Mouse (Mus musculus) midbrain, embryonic 14.5 days (tissue): ENCODE measurements at regions not wholly inside any gene's neighbourhood (a gene's known extent, or its start where the extent isn't known, plus 50 kb on each side); places are given as distances from the start of the nearest gene placed in this dataset.
"Not testable (repeated sequence)": the region's sequence is repeated elsewhere in the genome, so short reads cannot be mapped to it uniquely, and the experiment has no call there.

Experiments
- ATAC-seq: fragments of 200-750 bp; cut with Nextera tagmentation; 2 replicates; pipeline ENCODE4 v1.8.0; 2017; ENCODE audit warnings: moderate number of reproducible peaks, moderate library complexity; ENCODE audit not compliant: low FRiP score, low TSS enrichment
- DNase-seq: peaks from one replicate; pipeline ENCODE4 v3.0.0-alpha.2; 2015
- H3K27ac ChIP-seq: fragments of 300-500 bp; sonication (generic); replicated peaks from 2 replicates; pipeline ENCODE4 v1.5.1; 2014; ENCODE audit warnings: mild to moderate bottlenecking, low read depth, low read length, moderate library complexity
- H3K27me3 ChIP-seq: fragments of 300-500 bp; sonication (generic); 2 replicates; pipeline ENCODE4 v1.6.1; 2014; ENCODE audit warnings: low read length, control low read depth, mixed read lengths; ENCODE audit not compliant: control insufficient read depth, insufficient read depth
- H3K36me3 ChIP-seq: fragments of 300-500 bp; sonication (generic); 2 replicates; pipeline ENCODE4 v1.6.1; 2014; ENCODE audit warnings: low read length, control low read depth; ENCODE audit not compliant: control insufficient read depth, insufficient read depth
- H3K4me1 ChIP-seq: fragments of 300-500 bp; sonication (generic); 2 replicates; pipeline ENCODE4 v1.6.1; 2014; ENCODE audit warnings: mild to moderate bottlenecking, antibody characterized with exemption, low read length, control low read depth; ENCODE audit not compliant: control insufficient read depth, insufficient read depth
- H3K4me2 ChIP-seq: fragments of 300-500 bp; sonication (generic); 2 replicates; pipeline ENCODE4 v1.6.1; 2014; ENCODE audit warnings: mild to moderate bottlenecking, low read length, moderate library complexity
- H3K4me3 ChIP-seq: fragments of 300-500 bp; sonication (generic); replicated peaks from 2 replicates; pipeline ENCODE4 v1.5.1; 2014; ENCODE audit warnings: low read depth, low read length
- H3K9ac ChIP-seq: fragments of 300-500 bp; sonication (generic); replicated peaks from 2 replicates; pipeline ENCODE4 v1.6.1; 2014; ENCODE audit warnings: mild to moderate bottlenecking, low read length, moderate library complexity
- H3K9me3 ChIP-seq: fragments of 300-500 bp; sonication (generic); 2 replicates; pipeline ENCODE4 v1.6.1; 2016; ENCODE audit warnings: low read length, control low read depth, mixed read lengths; ENCODE audit not compliant: control insufficient read depth
- WGBS: fragments of 180-500 bp; shearing (Covaris S2); extraction: QIAGEN DNeasy Blood & Tissue Kit; methylation state at CpG from one replicate; pipeline ENCODE4 v1.1.7; 2014; 5-methylcytosine and 5-hydroxymethylcytosine counted together

DNA sequence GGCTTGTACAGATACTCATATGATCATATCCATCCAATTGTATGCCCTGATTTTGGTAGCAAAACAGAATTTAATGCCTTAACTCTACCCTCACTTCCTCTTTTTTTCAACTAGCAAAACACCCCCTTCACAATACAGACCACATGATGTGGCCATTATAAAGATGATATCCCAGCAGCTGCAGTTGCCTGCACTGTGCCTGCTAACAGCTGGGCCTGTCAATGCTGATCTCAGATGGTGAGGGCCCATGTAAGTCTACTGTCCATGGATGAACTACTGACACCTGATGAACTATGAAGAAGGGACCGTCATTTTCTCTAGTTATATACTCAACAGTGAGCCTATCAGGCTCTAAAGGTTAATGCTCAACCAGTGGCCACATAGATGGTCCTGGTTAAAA, 191.8 kb upstream of the Fmr1 start:
- no peak overlapping the region for H3K9ac ChIP-seq
- H3K4me1 ChIP-seq = no peaks in the 10 kb centered on the region
- no peak overlapping the region for H3K27ac ChIP-seq
- ATAC-seq = no peak
- no peak for DNase-seq
- H3K4me3 ChIP-seq = no peak overlapping the region
- no peaks in the 10 kb centered on the region for H3K27me3 ChIP-seq
- 91% methylated on average over 1 of the region's 1 CpGs for WGBS
- H3K9me3 ChIP-seq = no peaks in the 10 kb centered on the region
- H3K36me3 ChIP-seq = no peaks in the 10 kb centered on the region
- H3K4me2 ChIP-seq = no peak overlapping the region

DNA sequence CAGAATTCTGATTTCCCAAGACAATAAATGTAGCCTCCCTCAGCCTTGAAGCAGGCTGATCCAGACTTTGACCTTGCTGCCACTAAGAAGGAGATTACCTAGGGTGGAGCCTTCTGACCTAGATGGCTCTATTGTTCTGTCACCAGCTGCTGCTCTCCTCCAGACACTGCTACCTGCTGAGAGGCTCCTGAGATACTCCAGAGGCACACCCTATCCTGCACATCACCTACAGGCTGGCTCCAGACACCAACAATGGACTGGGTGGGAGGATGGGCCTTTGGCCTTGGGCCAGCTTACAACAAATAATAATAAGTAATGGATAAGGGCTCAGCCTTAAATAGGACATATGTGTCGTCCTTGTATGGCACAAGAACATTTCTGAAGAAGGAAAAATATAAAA, 186.3 kb upstream of the Fmr1 start:
- not testable (repeated sequence) for H3K9ac ChIP-seq, ATAC-seq, H3K4me3 ChIP-seq, DNase-seq, H3K4me2 ChIP-seq, H3K9me3 ChIP-seq, H3K36me3 ChIP-seq, H3K27ac ChIP-seq, H3K27me3 ChIP-seq, H3K4me1 ChIP-seq
- 43% methylated on average over 1 of the region's 1 CpGs for WGBS

DNA sequence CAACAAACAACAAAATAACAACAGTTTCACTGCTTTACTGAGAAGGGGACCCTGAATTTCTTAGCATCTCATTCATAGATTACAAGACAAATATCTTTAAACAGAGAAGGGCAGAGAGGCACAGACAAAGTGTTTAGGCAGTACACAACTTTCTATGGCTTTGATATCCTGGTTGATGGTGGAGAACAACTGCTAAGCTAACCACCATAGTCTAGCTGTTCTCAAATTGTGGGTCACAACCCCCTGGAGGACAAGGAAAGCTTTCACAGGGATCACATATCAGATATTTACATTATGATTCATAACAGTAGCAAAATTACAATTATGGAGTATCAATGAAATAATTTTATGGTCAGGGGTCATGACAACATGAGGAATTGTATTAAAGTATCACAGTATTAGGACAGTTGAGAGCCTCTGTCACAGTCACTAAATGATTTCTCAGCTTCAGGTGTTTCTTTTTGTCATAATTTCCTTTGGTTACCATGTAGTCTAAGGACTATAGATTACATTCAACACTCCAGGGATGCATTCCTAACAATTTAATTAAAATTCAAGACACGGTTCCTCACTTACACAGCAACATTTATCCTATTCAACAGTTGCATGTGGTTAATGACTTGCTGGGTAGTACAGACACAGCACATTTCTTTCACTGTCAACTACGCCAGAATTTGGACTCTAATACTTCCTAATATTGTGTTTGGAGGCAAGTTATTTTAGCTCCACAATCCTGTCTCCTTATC, 183.8 kb upstream of the Fmr1 start:
- H3K9ac ChIP-seq = no peak overlapping the region
- H3K36me3 ChIP-seq = no peaks in the 10 kb centered on the region
- 57% methylated on average over 2 of the region's 2 CpGs for WGBS
- no peaks in the 10 kb centered on the region for H3K27me3 ChIP-seq
- DNase-seq (peak; percentile 0), ATAC-seq (no peak)
- H3K4me2 ChIP-seq = no peak overlapping the region
- H3K4me1 ChIP-seq = no peaks in the 10 kb centered on the region
- no peak overlapping the region for H3K4me3 ChIP-seq
- H3K27ac ChIP-seq = no peak overlapping the region
- no peaks in the 10 kb centered on the region for H3K9me3 ChIP-seq

GRCm38 (mm10) chrX:68495144-68495493, 183.2 kb upstream of the Fmr1 start:
- DNase-seq = peak; percentile 1
- 73% methylated on average over 3 of the region's 3 CpGs for WGBS
- H3K27ac ChIP-seq = no peak overlapping the region
- no peaks in the 10 kb centered on the region for H3K36me3 ChIP-seq
- no peaks in the 10 kb centered on the region for H3K9me3 ChIP-seq
- H3K27me3 ChIP-seq = no peaks in the 10 kb centered on the region
- H3K9ac ChIP-seq = no peak overlapping the region
- H3K4me3 ChIP-seq = no peak overlapping the region
- no peak for ATAC-seq
- no peaks in the 10 kb centered on the region for H3K4me1 ChIP-seq
- H3K4me2 ChIP-seq = no peak overlapping the region

DNA sequence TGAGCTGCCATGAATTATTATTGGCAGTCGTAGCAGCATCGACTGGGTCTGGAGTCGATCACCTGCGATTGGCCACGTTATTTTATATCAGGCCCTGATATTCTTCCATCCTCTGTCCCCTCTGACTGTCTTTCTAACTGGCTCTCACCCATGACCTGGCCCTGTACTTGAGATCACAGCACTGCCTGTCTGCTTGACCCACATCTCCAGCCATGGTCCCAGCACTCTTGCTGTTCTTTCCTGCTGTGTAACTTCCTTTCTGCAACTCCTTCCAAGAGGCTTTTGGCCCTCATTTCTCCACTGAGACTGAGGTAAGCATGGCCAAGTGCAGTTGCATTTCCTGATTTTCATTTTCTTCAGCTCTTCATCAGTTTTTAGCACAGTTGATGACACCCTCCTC, 182.6 kb upstream of the Fmr1 start:
- Histone ChIP-seq H3K27ac (no peak overlapping the region), H3K27me3 (no peaks in the 10 kb centered on the region), H3K36me3 (no peaks in the 10 kb centered on the region), H3K4me1 (no peaks in the 10 kb centered on the region), H3K4me3 (no peak overlapping the region), H3K4me2 (no peak overlapping the region), H3K9ac (no peak overlapping the region), H3K9me3 (no peaks in the 10 kb centered on the region)
- ATAC-seq (no peak), DNase-seq (no peak)
- WGBS = 89% methylated on average over 5 of the region's 5 CpGs

- Histone ChIP-seq H3K4me1 (no peaks in the 10 kb centered on the region), H3K9ac (no peak overlapping the region), H3K9me3 (no peaks in the 10 kb centered on the region), H3K4me3 (no peak overlapping the region), H3K4me2 (no peak overlapping the region), H3K27me3 (no peaks in the 10 kb centered on the region), H3K36me3 (no peaks in the 10 kb centered on the region), H3K27ac (no peak overlapping the region)
- ATAC-seq (no peak), DNase-seq (no peak)
- WGBS = 82% methylated on average over 4 of the region's 4 CpGs
Observed at GRCm38 (mm10) chrX:68497886-68498285, 180.5 kb upstream of the Fmr1 start.

DNA sequence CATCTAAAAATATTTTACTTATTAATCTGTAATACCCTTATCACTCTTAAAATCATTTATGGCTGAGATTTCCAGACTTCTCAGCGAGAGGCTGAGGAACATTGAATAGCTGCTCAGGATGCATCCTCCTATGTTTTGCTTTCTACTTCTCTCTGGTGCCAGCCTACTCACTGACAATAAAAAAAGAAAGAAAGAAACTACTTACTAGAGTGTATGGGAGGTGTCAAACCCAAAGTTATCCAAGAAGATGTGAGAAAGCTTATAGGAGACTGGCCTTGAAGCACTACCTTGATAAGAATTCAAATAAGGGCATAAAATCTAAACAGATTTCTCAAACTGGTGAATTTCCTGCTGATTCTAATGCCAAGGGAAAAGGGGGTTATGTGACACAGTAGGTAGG, 175.4 kb upstream of the Fmr1 start:
- Histone ChIP-seq H3K36me3 (no peaks in the 10 kb centered on the region), H3K9ac (no peak overlapping the region), H3K4me1 (no peaks in the 10 kb centered on the region), H3K27ac (no peak overlapping the region), H3K27me3 (no peaks in the 10 kb centered on the region), H3K9me3 (no peaks in the 10 kb centered on the region), H3K4me2 (no peak overlapping the region), H3K4me3 (no peak overlapping the region)
- DNase-seq = no peak
- no peak for ATAC-seq
- WGBS = 71% methylated on average over 1 of the region's 1 CpGs

DNA sequence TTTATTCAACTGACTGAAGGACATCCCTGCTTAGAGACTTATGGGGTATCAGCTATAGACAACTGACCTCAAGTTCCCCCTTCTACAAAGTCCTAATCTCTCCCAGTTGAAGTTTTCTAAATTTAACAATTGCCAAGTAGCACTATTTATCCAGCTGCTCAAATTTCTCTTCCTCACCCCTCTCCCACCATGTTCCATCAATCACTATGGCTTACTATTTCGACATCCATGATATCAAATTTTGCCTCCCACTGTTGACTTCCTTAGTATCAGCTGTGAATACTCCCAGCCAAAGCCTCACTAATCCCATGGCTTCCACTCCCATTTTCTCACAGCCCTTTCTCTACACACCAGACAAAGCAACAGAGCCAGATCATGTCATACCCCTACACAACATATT, 170.7 kb upstream of the Fmr1 start:
- 53% methylated on average over 1 of the region's 1 CpGs for WGBS
- ATAC-seq (no peak), DNase-seq (no peak)
- H3K27me3 ChIP-seq = no peaks in the 10 kb centered on the region
- no peaks in the 10 kb centered on the region for H3K4me1 ChIP-seq
- H3K27ac ChIP-seq = no peak overlapping the region
- no peaks in the 10 kb centered on the region for H3K9me3 ChIP-seq
- no peaks in the 10 kb centered on the region for H3K36me3 ChIP-seq
- no peak overlapping the region for H3K4me2 ChIP-seq
- H3K9ac ChIP-seq = no peak overlapping the region
- H3K4me3 ChIP-seq = no peak overlapping the region

- peak; percentile 25 for DNase-seq
- Histone ChIP-seq H3K4me1 (no peaks in the 10 kb centered on the region), H3K36me3 (no peaks in the 10 kb centered on the region), H3K4me3 (no peak overlapping the region), H3K4me2 (no peak overlapping the region), H3K9ac (no peak overlapping the region), H3K9me3 (no peaks in the 10 kb centered on the region), H3K27me3 (no peaks in the 10 kb centered on the region), H3K27ac (no peak overlapping the region)
- 11% methylated on average over 1 of the region's 1 CpGs for WGBS
- ATAC-seq = no peak
Observed at GRCm38 (mm10) chrX:68512213-68512766, 166.1 kb upstream of the Fmr1 start.
